Mouse (Mus musculus) cerebellum, postnatal 4 days (tissue): ENCODE results near the gene Nktr.

ENCODE experiments used
- DNase-seq, 2 experiments: peaks; one replicate each; pipeline ENCODE4 v3.0.0; 2022; ENCODE audit warnings: low spot score in 2 of 2, mixed read lengths in 1 of 2

Gene Nktr

GRCm38 (mm10) chr9:121761091-121761665 is 42.2 kb downstream of the Nktr start:
- peak in 1 of 2 experiments; percentile 1 for DNase-seq

GRCm38 (mm10) chr9:121761787-121762186 is 42.8 kb downstream of the Nktr start:
- peak in 1 of 2 experiments; percentile 7 for DNase-seq

GRCm38 (mm10) chr9:121762248-121762647 is 43.3 kb downstream of the Nktr start:
- DNase-seq, result no peak

- peak in 1 of 2 experiments; percentile 36 for DNase-seq
Measured at GRCm38 (mm10) chr9:121762761-121763160, 43.8 kb downstream of the Nktr start.

- no peak for DNase-seq
Measured at GRCm38 (mm10) chr9:121763716-121764115, 44.7 kb downstream of the Nktr start.

- peak in 1 of 2 experiments; percentile 40 for DNase-seq
Measured at GRCm38 (mm10) chr9:121765166-121765855, 46.3 kb downstream of the Nktr start.

- DNase-seq, result no peak
Measured at GRCm38 (mm10) chr9:121772412-121772811, 53.4 kb downstream of the Nktr start.

GRCm38 (mm10) chr9:121775951-121776350 is 57.0 kb downstream of the Nktr start:
- DNase-seq, result no peak

- no peak for DNase-seq
Measured at GRCm38 (mm10) chr9:121776511-121776910, 57.5 kb downstream of the Nktr start.

GRCm38 (mm10) chr9:121777484-121778065 is 58.6 kb downstream of the Nktr start, which contains the start of gene Klhl40:
Gene Klhl40, plus strand, starts transcription at chr9:121777607.
- no peak for DNase-seq

GRCm38 (mm10) chr9:121778066-121778624 is 59.2 kb downstream of the Nktr start:
- DNase-seq, result peak in 1 of 2 experiments; percentile 62

- no peak for DNase-seq
Measured at GRCm38 (mm10) chr9:121784801-121785200, 65.8 kb downstream of the Nktr start.

GRCm38 (mm10) chr9:121785261-121785660 is 66.3 kb downstream of the Nktr start:
- no peak for DNase-seq

- DNase-seq, result no peak
Measured at GRCm38 (mm10) chr9:121786359-121786758, 67.4 kb downstream of the Nktr start.

- peak in 1 of 2 experiments; percentile 38 for DNase-seq
Measured at GRCm38 (mm10) chr9:121791206-121791605, 72.2 kb downstream of the Nktr start.

- DNase-seq, result peak in 1 of 2 experiments; percentile 21
Measured at GRCm38 (mm10) chr9:121791757-121792521, 73.0 kb downstream of the Nktr start, which contains the start of gene Hhatl. Gene Hhatl, minus strand, starts transcription at chr9:121792507.

- DNase-seq, result peak in 1 of 2 experiments; percentile 43
Measured at GRCm38 (mm10) chr9:121794972-121795539, 76.1 kb downstream of the Nktr start.

GRCm38 (mm10) chr9:121797722-121798121 is 78.8 kb downstream of the Nktr start:
- DNase-seq, result no peak

GRCm38 (mm10) chr9:121798887-121799520 is 80.0 kb downstream of the Nktr start:
- no peak for DNase-seq

- DNase-seq, result no peak
Measured at GRCm38 (mm10) chr9:121802747-121803146, 83.8 kb downstream of the Nktr start.
